Mouse (Mus musculus): ENCODE measurements around the gene Nlrp6. TPM values are rescaled to one million over a fixed set of nuclear protein-coding genes. Genes with fewer than 3 reads are reported as not detected.
"Not testable (repeated sequence)": the region's sequence is repeated elsewhere in the genome, so short reads cannot be mapped to it uniquely, and the experiment has no call there.

The Nlrp6 gene
- polyA plus RNA-seq, 1 experiment from 2014 or later: 2.1 TPM

DNA sequence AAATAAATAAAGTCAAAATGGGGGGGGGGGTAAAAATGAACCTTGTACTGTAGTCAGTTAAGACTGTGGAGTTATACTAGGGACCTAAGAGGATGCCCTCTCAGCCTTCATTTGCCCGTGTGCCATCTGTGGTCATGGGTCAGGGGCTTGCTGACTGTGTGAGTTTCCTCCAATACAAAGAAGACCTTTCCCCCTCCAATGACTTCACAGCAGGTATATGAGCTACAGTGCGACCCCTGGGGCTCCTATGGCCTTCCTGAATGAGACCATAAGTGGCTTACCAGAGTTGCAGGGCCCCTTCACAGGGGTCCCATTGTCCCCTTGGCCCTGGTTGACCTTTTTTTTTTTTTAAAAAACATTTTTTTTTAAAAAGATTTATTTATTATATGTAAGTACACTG lies 40.7 kb downstream of the Nlrp6 start:
- H3K27me3 ChIP-seq (ENCODE audit: insufficient read depth, low read length): no peaks in the 10 kb centered on the region
- DNase-seq (ENCODE audit: low spot score) (no peak), ATAC-seq (replicated peaks; ENCODE audit: low FRiP score, low read depth) (no peak)
- H3K4me3 ChIP-seq (replicated peaks; ENCODE audit: low read depth, low read length): no peak overlapping the region
- no peak for TF ChIP-seq CTCF (IDR thresholded peaks at IDR 0.05; ENCODE audit: low read depth)
- H3K27ac ChIP-seq: no peak overlapping the region
- H3K9me3 ChIP-seq (replicated peaks; ENCODE audit: low read length): no peaks in the 10 kb centered on the region
- H3K4me1 ChIP-seq (replicated peaks; ENCODE audit: insufficient read depth, low read length): 0 out of 2 replicates have a peak, but pooled peaks cover 3% of the 10 kb centered on the region
- WGBS: 83% methylated on average over 2 of the region's 2 CpGs
- H3K4me2 ChIP-seq (ENCODE audit: low read length): no peak overlapping the region
- H3K36me3 ChIP-seq (ENCODE audit: insufficient read depth, low read length): no peaks in the 10 kb centered on the region
- no peak overlapping the region for H3K9ac ChIP-seq (ENCODE audit: low read depth, low read length)

DNA sequence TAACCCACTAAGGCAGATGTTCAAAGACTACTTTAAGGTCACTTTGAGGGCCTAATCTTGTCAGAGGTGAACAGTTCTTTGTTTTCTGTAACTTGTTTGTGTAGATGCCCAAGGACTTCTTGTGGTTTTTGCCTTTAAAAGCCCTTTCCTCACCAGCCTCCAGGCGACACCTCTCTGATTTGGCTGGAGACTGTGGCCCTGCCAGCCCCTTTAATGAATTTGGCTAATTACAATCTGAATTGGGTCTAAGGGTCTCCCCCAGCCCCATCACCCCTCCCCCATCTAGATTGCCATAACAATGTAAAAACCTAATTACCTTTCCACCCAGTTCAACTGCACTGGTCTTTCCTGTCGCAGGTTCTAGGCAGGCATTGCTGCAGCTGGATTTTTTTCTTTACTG lies 42.0 kb downstream of the Nlrp6 start:
- TF ChIP-seq CTCF (IDR thresholded peaks at IDR 0.05; ENCODE audit: low read depth): no peak
- Histone ChIP-seq H3K27me3 (ENCODE audit: insufficient read depth, low read length) (no peaks in the 10 kb centered on the region), H3K4me3 (replicated peaks; ENCODE audit: low read depth, low read length) (no peak overlapping the region), H3K9ac (ENCODE audit: low read depth, low read length) (no peak overlapping the region), H3K4me2 (ENCODE audit: low read length) (no peak overlapping the region), H3K9me3 (replicated peaks; ENCODE audit: low read length) (no peaks in the 10 kb centered on the region), H3K27ac (no peak overlapping the region), H3K36me3 (ENCODE audit: insufficient read depth, low read length) (no peaks in the 10 kb centered on the region), H3K4me1 (replicated peaks; ENCODE audit: insufficient read depth, low read length) (0 out of 2 replicates have a peak, but pooled peaks cover under 1% of the 10 kb centered on the region)
- ATAC-seq (replicated peaks; ENCODE audit: low FRiP score, low read depth) (no peak), DNase-seq (ENCODE audit: low spot score) (no peak)
- WGBS: 73% methylated on average over 2 of the region's 2 CpGs

DNA sequence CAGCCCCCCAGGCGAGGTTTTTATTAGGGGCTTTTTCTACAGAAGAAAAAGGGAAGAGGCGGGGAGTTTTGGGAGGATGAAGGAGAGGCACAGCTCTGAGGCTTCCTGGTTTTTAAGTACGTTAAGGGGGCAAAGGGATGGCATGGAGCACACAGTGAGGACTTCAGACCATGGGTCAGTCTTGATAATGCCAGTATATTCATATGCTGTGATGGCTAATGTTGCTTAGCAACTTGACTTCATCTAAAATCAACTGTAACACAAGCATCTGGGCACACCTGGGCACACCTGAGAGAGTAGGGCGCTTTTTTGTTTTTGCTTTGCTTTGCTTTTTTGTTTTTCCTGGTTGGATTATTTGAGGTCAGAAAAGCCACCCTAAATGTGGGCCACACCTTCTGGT lies 46.2 kb downstream of the Nlrp6 start, which contains the start of gene Ifitm1:
Gene Ifitm1 (plus strand): TSS at position 301 of the 400 bp plus-strand sequence.
- Histone ChIP-seq H3K27ac (peak within 1 kb of the TSS; percentile 50), H3K9me3 (replicated peaks; ENCODE audit: low read length) (no peaks in the 10 kb centered on the region), H3K4me2 (ENCODE audit: low read length) (peak within 1 kb of the TSS; percentile 42), H3K4me3 (replicated peaks; ENCODE audit: low read depth, low read length) (no peak within 1 kb of the TSS), H3K9ac (ENCODE audit: low read depth, low read length) (no peak within 1 kb of the TSS), H3K36me3 (ENCODE audit: insufficient read depth, low read length) (no peaks in the 10 kb centered on the region), H3K27me3 (ENCODE audit: insufficient read depth, low read length) (no peaks in the 10 kb centered on the region), H3K4me1 (replicated peaks; ENCODE audit: insufficient read depth, low read length) (peaks cover 10% of the 10 kb centered on the region; the same call in 1 of the 2 replicates)
- no peak for TF ChIP-seq CTCF (IDR thresholded peaks at IDR 0.05; ENCODE audit: low read depth)
- DNase-seq (ENCODE audit: low spot score): no peak
- WGBS: 91% methylated on average over 4 of the region's 4 CpGs
- no peak for ATAC-seq (replicated peaks; ENCODE audit: low FRiP score, low read depth)

DNA sequence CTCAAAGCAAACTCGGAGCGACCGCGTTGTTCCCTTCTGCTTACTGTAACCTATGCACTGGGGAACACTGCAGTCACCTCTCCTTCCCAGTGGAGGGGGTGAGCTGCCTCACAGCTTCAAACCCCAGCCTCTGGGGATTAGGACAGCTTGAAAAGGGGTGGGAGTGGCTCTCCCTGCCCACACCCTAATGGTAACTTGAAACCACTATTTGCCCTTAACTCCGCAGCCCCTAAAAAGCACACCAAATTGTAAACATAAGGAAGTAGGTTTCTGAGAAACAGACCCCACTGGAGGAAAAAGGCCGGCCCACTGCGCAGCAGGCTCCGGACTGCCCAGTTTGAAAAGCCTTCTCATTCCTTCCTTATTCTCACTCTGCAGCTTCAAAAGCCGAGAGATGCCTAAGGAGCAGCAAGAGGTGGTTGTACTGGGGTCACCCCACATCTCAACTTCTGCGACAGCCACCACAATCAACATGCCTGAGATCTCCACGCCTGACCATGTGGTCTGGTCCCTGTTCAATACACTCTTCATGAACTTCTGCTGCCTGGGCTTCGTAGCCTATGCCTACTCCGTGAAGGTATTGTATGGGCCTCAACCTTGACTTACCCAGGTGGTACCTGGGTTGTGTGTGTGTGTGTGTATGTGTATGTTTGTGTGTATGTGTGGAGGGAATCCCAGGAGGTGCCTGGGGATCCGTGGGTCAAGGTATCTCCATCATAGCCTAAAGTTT lies 47.3 kb downstream of the Nlrp6 start:
- peak overlapping the region; percentile 50 for H3K27ac ChIP-seq
- H3K4me2 ChIP-seq (ENCODE audit: low read length): peak overlapping the region; percentile 42
- H3K27me3 ChIP-seq (ENCODE audit: insufficient read depth, low read length): no peaks in the 10 kb centered on the region
- no peak; the same call in 1 of the 2 replicates for TF ChIP-seq CTCF (IDR thresholded peaks at IDR 0.05; ENCODE audit: low read depth)
- 0 out of 2 replicates have a peak overlapping the region, but pooled peaks have one; percentile 42 for H3K9ac ChIP-seq (ENCODE audit: low read depth, low read length)
- H3K4me1 ChIP-seq (replicated peaks; ENCODE audit: insufficient read depth, low read length): peaks cover 10% of the 10 kb centered on the region; the same call in 1 of the 2 replicates
- H3K9me3 ChIP-seq (replicated peaks; ENCODE audit: low read length): no peaks in the 10 kb centered on the region
- H3K36me3 ChIP-seq (ENCODE audit: insufficient read depth, low read length): no peaks in the 10 kb centered on the region
- peak; percentile 57; the same call in 1 of the 2 replicates for ATAC-seq (replicated peaks; ENCODE audit: low FRiP score, low read depth)
- peak; percentile 88 for DNase-seq (ENCODE audit: low spot score)
- no peak overlapping the region for H3K4me3 ChIP-seq (replicated peaks; ENCODE audit: low read depth, low read length)
- 13% methylated on average over 14 of the region's 14 CpGs for WGBS

DNA sequence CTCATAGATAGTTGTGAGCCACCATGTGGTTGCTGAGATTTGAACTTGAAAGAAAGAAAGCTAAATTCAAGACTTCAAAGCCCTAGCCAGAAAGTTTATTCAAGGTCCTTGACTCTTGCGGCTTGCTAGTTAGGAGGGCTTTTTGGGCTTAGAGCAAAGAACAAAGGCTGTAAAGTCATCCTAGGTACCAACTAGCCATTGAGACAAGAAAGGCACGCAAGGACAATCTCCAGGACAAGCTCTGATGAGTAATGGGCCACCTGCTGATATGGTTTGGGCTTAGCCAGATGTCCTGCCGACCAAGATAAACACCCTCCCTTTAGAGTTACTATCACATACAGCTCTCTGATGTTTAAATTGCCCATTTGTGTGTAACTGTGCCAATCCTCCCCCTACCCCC lies 48.0 kb downstream of the Nlrp6 start:
- peaks cover 14% of the 10 kb centered on the region for H3K4me1 ChIP-seq (replicated peaks; ENCODE audit: insufficient read depth, low read length)
- not testable (repeated sequence) for H3K27me3 ChIP-seq (ENCODE audit: insufficient read depth, low read length); H3K36me3 ChIP-seq (ENCODE audit: insufficient read depth, low read length); ATAC-seq (replicated peaks; ENCODE audit: low FRiP score, low read depth); H3K9ac ChIP-seq (ENCODE audit: low read depth, low read length); DNase-seq (ENCODE audit: low spot score); H3K9me3 ChIP-seq (replicated peaks; ENCODE audit: low read length); H3K4me3 ChIP-seq (replicated peaks; ENCODE audit: low read depth, low read length)
- 27% methylated on average over 3 of the region's 3 CpGs for WGBS
- peak overlapping the region; percentile 42 for H3K4me2 ChIP-seq (ENCODE audit: low read length)
- H3K27ac ChIP-seq: peak overlapping the region; percentile 50; the same call in 1 of the 2 replicates

DNA sequence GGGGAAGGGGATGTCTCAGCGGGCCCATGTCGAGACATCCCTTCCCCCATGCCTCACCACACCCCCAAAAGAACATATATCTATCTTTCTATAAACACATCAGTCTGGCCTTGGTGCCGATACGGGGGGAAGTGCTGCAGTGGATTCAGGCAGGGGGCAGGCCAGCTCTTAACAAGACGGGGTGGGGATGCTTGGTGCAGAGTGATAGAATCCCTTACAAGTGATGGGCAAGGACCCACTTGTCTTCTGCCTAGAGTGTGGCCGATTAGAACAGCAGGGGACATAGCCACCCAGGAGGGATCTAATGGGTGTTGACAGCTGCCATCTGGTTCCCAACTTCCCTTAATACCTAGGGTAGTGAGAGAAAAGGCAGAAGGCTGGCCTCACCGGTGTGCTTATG lies 50.2 kb downstream of the Nlrp6 start:
- Histone ChIP-seq H3K4me1 (replicated peaks; ENCODE audit: insufficient read depth, low read length) (peaks cover 14% of the 10 kb centered on the region), H3K4me3 (replicated peaks; ENCODE audit: low read depth, low read length) (no peak overlapping the region), H3K27me3 (ENCODE audit: insufficient read depth, low read length) (no peaks in the 10 kb centered on the region), H3K4me2 (ENCODE audit: low read length) (no peak overlapping the region), H3K9me3 (replicated peaks; ENCODE audit: low read length) (no peaks in the 10 kb centered on the region), H3K27ac (peak overlapping the region; percentile 78; the same call in 1 of the 2 replicates), H3K9ac (ENCODE audit: low read depth, low read length) (no peak overlapping the region), H3K36me3 (ENCODE audit: insufficient read depth, low read length) (no peaks in the 10 kb centered on the region)
- TF ChIP-seq CTCF (IDR thresholded peaks at IDR 0.05; ENCODE audit: low read depth): no peak
- DNase-seq (ENCODE audit: low spot score) (no peak), ATAC-seq (replicated peaks; ENCODE audit: low FRiP score, low read depth) (no peak)
- 52% methylated on average over 7 of the region's 7 CpGs for WGBS

Measured in kidney, postnatal 0 days (tissue).